Mouse (Mus musculus) gastrocnemius, postnatal 25 days (tissue): ENCODE data around the gene Tmem189. TPM values are rescaled to one million over a fixed set of nuclear protein-coding genes. Genes with fewer than 3 reads are reported as not detected.

Experiments used
- DNase-seq: peaks from one replicate; pipeline ENCODE4 v3.0.0; 2022
- long read RNA-seq, 2 experiments: library from polyadenylated mRNA; stranded (forward); transcript quantifications; one replicate each; pipeline ENCODE4 v2.0.0; 2021
- total RNA-seq, 2 experiments: library from RNA; stranded (reverse); gene quantifications; 1 replicate in 1 of 2; 2 replicates in 1 of 2; pipeline ENCODE4 v1.2.3; 2021

The Tmem189 gene
- total RNA-seq = 10 to 100 TPM; 13.4 to 18.9 TPM
- long read RNA-seq, experiment 1, transcript Tmem189-201 (6 exons, 2,329 nt) = major isoform, 20 of 28 reads
- long read RNA-seq, experiment 1, partial matches to known transcripts = 5 of 28 reads
- long read RNA-seq, experiment 1, other reads (novel, unspliced or antisense) = 3 of 28 reads
- long read RNA-seq, experiment 2, transcript Tmem189-201 (6 exons, 2,329 nt) = major isoform, 39 of 46 reads
- long read RNA-seq, experiment 2, partial matches to known transcripts = 1 of 46 reads
- long read RNA-seq, experiment 2, other reads (novel, unspliced or antisense) = 5 of 46 reads

DNA sequence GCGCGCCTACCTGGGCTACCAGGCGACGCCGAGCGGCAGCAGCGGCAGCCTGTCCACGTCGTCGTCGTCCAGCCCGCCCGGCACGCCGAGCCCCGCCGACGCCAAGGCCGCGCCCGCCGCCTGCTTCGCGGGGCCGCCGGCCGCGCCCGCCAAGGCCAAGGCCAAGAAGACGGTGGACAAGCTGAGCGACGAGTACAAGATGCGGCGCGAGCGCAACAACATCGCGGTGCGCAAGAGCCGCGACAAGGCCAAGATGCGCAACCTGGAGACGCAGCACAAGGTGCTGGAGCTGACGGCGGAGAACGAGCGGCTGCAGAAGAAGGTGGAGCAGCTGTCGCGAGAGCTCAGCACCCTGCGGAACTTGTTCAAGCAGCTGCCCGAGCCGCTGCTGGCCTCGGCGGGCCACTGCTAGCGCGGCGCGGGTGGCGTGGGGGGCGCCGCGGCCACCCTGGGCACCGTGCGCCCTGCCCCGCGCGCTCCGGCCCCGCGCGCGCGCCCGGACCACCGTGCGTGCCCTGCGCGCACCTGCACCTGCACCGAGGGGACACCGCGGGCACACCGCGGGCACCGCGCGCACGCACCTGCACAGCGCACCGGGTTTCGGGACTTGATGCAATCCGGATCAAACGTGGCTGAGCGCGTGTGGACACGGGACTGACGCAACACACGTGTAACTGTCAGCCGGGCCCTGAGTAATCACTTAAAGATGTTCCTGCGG is at the start of gene Tmem189:
Gene Tmem189 (minus strand): TSS at position 322 of the 718 bp plus-strand sequence.
- DNase-seq = peak; percentile 58

DNA sequence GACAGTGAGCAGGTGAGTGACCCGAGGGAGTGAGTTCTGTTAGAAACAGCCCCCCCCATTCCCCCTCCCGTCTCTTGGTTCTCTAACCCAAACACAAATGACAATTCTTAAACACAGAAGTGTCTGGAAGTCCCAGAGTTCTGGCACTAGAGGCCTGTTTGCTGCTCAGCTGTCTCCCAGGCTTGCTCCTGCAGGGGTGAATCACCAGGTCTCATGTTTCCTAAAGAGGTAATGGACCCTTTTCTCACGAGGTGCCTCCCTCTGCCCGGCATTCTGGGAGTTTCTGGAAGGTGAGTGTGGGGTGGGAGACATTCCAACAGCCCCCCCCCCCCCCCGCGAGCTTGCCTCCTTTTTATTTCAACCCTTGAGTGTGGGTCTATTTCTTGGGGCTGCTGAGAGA is 49.4 kb upstream of the Tmem189 start:
- no peak for DNase-seq

DNA sequence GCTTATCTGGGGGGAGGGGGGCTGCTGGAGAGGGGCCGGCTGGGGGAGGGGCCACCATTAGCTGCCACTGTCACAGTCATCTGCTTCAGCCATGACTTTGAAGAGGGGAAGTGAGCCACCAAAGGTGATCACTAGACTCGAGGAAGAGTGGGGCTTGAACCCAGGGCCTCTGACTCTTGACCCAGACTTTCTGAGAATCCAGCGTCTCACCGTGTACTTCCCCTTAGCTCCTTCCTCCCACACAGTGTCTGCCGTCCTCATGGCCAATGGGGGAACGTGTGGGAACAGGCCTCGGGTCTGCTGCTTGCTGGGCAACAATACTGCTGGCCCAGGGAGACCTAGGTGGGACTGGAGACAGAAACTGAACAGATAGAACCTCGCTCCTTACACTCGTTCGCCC is 45.2 kb upstream of the Tmem189 start:
- DNase-seq = no peak

DNA sequence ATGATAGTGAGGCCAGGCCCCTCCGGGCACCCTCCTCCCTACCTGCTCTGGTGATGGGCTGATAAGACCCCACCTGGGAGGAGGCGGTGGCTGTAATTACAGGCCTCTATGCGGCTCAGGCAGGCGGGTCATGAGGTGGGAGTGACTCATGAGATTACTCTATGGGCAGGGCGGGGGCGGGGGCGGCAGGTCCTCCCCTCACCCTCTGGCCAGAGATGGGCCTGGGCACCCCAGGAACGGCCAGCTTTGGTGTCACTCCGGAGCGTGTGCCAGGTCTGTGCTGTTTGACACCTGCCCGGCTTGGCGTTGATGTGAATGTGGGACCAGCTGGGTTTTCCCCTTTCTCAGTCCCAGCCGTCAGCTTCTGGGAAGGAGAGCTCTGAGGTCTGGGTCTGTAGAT is 41.5 kb upstream of the Tmem189 start:
- DNase-seq = no peak

DNA sequence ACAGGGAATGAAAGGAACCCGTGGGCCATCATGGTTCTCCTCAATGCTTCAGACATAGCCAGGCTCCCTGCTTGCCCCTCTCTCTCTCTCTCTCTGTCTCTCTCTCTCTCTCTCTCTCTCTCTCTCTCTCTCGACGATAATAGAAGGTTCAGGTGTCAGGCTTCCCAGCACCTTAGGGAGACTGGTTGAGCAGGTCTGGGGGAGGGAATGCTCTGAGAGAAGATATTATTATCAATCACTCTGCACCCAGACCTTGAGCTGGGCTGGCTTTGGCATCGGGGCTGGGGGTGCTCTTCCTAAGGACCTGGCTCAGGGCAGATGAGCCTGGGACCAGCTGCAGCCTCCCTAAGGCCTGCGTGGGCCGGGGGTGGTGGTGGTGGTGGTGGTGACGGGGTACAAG is 40.4 kb upstream of the Tmem189 start:
- DNase-seq = no peak

DNA sequence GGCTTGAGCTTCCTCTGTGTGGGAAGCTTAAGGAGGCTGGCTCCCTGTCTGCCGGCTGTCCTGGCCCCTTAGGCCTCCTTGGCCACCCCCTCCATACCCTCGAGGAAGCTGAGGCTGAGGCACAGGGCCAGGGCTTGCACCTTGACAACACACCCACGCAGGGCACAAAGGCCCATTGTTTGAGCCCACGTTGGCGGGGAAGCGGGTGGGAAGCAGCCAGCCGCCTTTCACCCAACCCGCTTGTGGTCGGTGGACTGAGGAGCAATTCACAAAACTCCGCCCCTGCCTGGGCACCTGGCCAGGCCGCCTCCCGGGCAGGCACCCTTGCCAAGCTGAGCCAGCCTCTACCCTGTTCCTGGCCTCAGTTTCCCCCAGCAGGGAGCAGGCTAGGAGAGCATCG is 37.5 kb upstream of the Tmem189 start:
- DNase-seq = no peak

DNA sequence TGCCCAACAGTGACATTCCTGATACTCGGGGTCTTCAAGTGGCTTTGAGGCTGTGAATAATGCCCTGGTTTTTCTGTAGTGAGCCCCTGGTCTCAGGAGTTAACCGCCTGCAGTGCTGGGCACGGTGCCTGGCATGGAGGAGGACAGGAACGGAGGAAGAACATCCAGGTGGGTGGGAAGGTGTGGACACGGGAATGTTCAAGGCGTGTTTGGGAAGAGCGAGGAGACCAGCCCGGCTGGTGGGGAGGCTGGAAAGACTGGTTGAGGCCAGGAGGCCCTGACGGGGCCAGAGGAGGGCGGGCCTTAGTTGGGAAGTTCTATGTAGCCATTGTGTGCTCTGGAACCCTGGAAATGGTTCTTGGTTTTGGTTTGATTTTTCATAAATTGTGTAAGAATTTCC is 36.3 kb upstream of the Tmem189 start:
- no peak for DNase-seq

DNA sequence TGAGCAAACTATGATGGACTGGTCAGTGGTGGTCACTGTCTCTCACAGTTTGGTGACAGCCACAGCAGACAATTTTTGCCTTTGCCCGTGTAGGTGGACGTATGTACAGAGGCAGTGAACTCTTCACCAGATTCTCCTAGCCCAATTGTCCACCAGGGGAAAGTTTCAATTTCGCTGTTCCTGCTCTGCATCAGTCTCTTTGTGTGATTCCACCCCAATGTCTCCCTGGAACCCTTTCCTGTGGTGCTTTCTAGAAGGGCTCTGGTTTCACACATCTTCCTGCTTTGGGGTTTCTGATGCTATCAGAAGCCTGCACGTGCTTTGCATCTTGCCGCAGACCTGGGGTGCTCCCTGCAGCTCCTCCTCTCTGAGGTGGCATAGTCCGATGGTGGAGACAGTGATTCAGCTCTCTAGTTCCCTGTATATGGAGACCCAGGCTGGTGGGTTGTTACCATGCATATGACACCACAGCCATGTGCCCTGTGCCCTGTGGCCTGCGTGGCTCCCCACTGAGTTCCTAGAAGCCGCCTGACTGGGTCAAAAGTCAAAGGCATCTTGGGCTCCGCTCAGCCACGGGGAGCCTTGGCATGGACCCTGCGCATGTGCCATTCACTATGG is 34.1 kb upstream of the Tmem189 start:
- DNase-seq = no peak

DNA sequence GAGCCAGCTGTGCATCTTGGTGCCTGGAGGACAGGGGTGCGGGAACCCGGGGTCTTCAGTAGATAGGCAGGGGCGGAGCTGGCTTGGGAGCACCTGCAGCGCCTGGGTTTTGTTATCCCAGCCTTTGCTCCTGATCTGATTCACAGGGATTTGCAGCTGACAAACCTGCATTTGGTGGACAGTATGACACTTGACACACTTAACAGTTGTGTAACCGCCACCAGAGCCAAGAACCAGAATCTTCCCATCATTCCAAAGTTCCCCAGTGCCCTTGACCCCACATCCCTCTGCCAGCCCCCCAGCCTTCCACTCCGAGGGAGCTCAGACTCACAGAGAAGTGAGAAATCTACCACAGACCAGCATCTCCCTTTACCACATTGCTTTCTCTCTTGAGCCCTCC is 32.9 kb upstream of the Tmem189 start:
- DNase-seq = no peak

DNA sequence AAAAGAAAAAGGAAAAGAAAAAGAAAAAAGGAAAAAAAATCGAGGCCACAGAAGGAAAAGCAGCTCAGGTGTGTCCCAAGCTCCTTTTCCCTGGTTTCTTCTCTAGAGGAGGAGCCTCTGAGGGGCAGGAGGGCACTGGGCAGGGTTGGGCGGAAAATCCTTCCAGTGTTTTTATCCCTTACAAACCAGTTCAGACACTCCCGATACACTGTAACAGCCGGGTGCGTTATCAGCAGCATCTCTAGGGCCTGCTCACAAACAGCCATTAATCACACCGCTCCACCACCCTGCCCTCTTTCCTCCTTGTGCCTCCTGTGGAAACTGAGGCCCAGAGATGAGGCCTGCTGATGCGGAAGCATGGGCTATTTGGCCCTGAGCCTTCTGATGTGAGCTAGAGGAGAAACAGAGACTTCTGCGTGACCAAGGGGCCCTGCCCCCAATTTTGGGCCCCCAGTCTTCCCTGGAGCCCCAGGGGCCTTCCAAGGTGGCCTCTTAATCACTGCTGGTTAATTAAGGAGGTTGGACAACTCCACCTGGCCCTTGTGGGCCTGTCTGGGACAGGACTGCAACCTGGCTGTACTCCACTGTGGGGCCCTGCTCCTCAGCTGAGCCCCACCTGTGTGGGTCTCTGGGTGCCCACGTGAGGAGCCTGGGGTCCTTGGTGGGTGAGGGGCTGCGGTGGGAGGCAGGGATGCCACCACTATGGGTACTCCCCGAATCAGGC is 31.7 kb upstream of the Tmem189 start:
- DNase-seq = no peak

DNA sequence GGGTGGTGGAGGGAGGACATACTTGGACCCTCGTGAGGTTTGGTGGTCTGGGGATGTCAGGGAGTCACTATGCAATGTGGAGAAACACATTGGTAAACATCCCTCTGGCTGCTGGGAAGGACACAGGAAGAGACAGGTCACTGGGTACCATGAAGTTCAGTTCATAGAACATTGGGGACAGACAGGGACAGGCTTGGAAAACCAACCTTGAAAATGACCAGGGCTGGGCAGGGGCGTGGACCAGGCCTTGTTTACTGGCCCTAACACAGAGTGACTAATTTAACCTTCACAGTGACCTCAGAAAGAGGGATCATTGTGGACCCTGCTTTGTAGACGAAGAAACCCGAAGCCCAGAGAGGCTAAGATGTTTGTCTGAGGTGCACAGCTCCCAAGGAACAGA is 29.9 kb upstream of the Tmem189 start:
- DNase-seq = no peak

DNA sequence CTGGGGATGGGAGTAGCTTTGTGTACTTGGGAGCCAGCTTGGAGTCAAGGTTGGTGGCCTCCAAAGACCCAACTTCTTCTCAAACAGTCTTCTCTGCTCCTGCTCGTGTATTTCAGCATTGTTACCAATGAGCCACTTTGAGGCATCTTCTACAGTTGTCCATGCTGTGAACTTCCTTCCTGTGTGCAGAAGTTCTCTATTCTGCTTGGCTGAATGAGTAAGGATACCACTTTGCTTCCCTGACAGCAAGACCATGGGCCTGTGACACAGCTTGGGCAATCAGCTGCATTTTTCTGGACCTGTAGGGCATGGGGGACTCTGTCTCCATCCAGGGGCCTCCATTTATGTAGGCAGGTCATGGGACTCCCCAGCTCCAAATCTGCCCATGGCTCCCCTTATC is 27.6 kb upstream of the Tmem189 start:
- no peak for DNase-seq

DNA sequence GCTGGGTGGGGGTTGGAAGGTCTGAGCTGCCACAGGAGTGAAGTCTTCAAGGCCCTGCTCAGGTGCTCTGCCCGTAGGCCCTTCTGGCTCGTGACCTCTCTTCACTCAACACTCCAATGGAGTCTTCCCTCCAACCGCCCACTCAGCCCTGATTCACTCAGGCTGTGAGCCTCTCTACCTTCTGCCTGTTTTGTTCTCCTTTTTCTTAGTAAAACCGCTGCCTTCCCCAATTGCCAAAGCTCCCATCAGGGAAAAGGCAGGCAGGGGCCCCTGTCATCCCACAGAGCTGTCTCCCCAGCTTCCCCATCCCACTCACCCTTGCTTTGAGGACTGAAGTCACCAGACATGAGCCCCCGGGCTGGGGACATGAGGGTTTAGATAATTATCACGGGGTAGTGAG is 25.4 kb upstream of the Tmem189 start:
- DNase-seq = no peak

DNA sequence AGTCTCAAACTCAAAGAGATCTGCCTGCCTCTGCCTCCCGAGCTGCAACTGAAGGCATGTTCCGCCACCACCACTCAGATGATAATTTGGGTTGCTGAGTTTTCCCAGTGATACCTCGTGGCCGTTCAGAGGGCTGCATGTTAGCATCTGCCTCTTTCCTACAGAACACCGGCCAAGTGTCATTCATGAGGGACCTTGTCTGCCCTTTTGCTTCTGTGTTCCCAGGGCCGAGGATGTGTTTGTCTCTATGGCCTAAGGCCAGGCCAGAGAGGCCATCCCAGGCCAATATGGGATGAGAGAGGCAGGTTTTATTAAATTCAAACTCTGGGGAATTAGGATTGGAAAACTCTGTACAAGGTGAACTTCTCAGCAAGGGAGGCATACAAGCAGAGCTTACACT is 24.7 kb upstream of the Tmem189 start:
- DNase-seq = no peak

DNA sequence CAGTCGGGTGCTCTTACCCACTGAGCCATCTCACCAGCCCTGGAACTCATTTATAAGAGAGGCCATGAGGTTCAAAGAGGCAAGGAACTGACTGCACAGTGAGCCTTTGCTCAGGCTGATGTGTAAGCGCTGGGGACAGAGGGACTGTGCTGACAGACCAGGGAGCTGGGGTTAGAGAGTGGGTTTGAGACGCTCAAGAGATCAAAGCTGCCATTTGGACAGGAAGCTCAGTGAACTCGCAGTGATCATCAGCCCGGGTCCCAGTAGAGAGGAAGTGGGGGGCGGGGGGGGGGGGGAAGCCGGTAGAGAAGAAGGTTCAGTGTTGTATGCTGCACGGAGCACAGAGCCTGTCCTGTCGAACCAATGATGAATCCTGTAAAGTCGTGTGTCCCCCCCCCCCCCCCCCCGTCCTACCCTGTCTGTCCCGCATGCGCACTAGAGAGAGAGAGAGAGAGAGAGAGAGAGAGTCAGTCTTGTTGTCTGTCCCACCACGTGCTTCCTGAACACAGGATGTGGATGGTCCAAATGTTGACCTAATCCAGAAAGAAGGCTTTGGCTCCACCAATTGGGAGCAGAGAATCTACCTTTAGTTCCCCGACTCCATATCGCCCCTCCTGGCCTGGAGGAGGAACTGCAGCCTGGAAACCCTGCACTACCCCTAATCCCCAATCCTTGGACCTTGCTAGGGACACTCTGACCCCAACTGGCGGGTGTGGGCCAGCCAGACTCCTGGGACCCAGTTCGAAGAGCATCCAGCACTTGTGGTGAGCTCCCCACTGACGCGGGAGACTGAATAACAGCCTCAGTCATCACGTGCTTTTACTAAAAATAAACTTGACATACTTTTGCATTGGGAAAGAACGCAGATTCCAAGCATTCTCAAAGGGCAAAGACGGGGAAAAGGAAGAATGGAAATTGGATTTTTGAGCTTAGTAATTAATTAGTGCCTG is 23.5 kb upstream of the Tmem189 start:
- DNase-seq = no peak

DNA sequence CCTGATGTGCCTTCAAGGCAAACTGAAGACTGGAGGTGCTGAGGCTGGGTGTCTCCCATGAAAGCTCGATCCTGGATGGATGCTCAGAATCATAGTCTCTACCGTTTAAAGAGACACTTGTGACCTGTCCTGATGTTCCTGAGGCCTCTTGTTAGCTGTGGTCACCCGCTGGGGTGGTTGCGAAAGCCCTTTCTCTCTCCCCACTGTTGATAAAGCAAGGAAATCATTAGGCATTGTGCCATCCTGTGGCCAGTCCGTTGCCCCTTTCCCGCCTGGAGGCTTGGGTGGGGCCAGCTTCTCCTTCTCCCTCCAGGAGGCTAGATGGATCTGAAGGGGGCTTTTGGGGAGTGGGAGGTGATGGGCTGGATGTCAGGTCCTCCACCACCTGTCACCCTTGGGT is 21.0 kb upstream of the Tmem189 start:
- no peak for DNase-seq

DNA sequence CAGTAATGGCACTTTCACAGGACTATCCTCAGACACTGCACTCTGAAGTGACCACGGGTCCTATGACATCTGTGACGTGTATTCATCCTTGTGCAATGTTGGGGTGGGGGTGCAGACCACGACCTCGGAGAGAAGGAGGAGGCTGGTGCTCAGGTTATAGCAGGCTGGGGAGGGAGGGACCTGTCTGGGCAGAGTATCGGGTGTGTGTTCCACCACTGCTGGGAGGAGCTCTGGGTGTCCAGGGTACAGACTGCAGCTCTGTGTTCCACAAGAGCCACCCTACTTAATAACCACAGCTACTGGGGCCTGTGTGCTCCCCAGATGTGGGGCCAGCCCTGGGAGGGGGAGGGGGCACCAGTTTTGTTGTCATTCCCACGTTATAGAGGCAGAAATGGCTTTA is 20.3 kb upstream of the Tmem189 start:
- no peak for DNase-seq

DNA sequence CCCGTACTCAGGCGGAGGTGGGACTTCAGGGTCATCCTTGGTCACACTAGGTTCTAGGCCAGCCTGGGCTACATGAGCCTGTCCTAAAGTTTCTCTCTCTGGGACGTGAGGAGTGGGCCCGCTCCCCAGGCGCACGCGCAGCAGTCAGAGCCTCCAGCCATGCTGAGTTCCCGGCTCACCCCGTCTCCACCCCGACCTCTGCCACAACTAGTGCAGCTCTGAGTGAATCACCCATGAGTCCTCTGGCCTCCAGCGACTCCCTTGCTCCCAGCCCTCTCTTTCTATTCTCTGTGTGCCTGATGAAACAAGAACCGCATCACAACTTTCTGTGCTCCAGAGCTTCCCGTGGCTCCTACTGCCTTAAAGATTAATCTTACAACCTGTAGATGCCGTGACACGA is 18.8 kb upstream of the Tmem189 start:
- no peak for DNase-seq

DNA sequence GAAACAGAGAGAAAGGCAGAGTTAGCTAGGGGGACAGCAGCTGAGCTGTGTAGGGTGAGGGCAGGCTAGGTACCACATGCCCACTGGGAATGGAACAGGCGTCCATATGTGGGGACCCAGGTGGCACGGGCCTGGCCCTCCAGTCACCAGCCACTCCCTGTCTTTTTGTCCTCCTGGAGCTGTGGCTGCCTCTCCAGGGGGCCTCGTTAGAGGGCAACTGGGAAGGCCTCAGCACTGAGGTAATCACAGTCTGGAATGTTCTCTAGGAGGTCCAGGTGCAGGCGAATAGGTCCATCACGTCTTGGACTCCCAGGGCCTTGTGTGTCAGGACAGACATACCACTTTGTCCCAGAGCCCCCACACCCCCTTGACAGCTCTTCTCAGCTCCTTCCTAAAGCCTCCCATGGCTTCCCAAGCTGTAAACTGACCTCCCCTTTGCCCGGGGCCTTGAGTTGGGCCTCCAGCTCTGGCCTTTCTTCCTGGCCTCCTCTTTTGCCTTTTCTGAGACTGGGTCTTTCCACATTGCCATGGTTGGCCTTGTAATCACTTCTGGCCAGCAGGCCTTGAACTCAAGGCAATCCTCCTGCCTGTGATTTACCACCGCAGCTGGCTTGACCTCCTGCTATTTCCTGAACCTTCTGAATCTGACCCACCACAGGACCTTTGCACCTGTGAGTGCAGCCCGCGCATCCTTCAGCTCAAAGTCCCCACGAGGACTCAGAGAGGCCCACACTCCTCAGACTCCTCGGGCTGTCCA is 16.7 kb upstream of the Tmem189 start:
- no peak for DNase-seq

DNA sequence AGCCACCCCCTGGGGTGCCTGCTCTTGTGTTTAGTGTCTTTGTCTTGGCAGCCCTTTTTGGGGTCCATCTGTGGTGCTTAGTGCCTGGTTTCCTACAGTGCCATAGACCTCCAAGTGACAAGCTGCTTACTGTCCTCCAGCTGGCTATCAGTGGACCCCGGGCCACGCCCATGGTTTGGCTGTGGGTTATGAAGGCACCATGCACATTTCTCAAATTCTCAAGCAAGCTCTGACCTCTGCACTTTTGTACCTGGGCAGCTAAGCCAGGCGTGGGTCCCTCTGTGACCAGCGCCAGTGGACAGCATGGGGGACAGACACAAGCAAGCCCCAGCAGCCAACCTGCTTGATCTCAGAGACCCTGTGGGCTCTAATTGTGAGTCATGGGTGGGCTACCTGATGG is 14.8 kb upstream of the Tmem189 start:
- DNase-seq = no peak

DNA sequence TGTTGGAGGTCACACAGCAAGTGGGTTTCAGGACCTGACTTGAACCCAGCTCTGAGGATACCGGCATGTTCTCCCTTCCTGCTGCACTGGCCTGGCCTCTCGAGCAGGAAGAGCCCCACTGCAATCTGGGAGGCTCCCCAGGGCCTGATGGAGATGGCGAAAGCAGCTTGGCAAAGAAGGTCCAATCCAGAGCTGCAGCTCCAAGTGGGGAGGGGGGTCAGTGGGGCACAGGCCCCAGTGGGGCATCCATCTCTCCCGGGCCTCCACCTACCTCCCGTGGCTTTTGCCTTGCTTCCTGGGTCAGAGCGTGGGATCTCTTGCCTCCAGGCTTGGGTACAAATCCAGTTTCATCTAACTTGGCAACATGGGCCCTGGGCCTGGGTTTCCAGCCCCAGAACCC is 12.5 kb upstream of the Tmem189 start:
- no peak for DNase-seq
